Comparison of ENCODE assay signal across 8 mouse cellular contexts in the genomic region with DNA sequence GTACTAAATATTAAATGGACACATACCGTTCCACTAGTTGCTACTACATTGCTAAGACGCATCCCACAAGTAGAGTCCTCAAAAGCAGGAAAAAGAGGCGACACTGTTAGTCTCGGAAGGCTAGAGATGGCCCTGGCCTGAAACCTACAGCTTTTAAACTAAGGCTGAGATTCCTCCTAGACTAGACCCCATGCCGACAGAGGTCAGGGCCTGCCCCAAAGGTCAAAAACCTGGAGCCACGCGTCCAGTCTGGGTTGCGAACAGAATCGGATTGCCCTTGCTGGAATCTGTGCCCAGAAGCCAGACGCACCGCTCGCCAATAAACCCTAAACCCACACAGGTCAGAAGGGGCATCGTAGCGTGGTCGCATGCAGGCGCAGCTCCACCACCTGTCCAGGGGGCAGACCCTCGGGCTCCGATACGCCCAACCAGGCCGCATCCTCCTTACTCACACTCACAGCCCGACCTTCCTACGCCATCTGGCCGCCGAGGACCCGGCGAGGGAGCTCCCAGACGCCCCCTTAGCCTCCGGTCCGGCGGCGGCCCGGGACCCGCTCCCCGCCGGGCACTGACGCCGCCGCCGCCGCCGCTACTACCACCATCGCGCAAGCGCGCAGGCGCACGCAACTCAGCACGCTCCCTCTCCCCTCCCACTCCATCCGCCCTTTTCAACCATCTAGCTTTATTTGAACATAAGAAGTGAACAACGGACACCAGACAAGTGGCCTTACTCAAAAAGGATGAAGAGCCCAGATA. TPM values are rescaled to one million over a fixed set of nuclear protein-coding genes. Genes with fewer than 3 reads are reported as not detected.
DNase-seq lines count a peak whose midpoint lies in the region; ATAC-seq and TF ChIP-seq lines count a peak whose summit lies in the region.

Gene Zfp106, minus strand, starts transcription at position 609 of the 756 bp plus-strand sequence.

- TF ChIP-seq RAD21 in MEL (IDR thresholded peaks at IDR 0.05; ENCODE audit: low read depth, low read length), result no peak

- H3K4me2 ChIP-seq in forebrain, postnatal 0 days (ENCODE audit: low read depth), result peak within 1 kb of the TSS; percentile 73
- peak within 1 kb of the TSS; percentile 69 for H3K4me2 ChIP-seq in lung, embryonic 16.5 days (ENCODE audit: low read depth, low read length)

- ATAC-seq in forebrain, postnatal 0 days, result peak; percentile 93
- peak; percentile 79 for ATAC-seq in lung, embryonic 16.5 days (ENCODE audit: low read depth)

- TF ChIP-seq CTCF in MEL (IDR thresholded peaks at IDR 0.05 in 2 of 3, conservative IDR thresholded peaks at IDR 0.05 in 1 of 3; ENCODE audit: control insufficient read depth in 1 of 3, insufficient read depth in 1 of 3, low read depth in 2 of 3, low read length in 3 of 3, poor library complexity in 1 of 3, severe bottlenecking in 1 of 3), result no peak
- no peak for TF ChIP-seq CTCF in cerebellum, adult 2 months (IDR thresholded peaks at IDR 0.05; ENCODE audit: borderline replicate concordance, insufficient read depth, low read depth, low read length)
- no peak; the same call in 1 of the 2 replicates for TF ChIP-seq CTCF in forebrain, postnatal 0 days (IDR thresholded peaks at IDR 0.05; ENCODE audit: low read depth)

- TF ChIP-seq POLR2A in MEL (IDR thresholded peaks at IDR 0.05; ENCODE audit: control insufficient read depth in 1 of 2, insufficient read depth in 1 of 2, low read depth in 1 of 2, low read length in 2 of 2, poor library complexity in 1 of 2), result peak; percentile 81 to 91
- TF ChIP-seq POLR2A in cerebellum, adult 2 months (IDR thresholded peaks at IDR 0.05; ENCODE audit: borderline replicate concordance, insufficient read depth, low read length), result peak; percentile 65

- WGBS in cerebellum, adult 2 months, result under 1% methylated on average over 50 of the region's 50 CpGs
- under 1% methylated on average over 49 of the region's 50 CpGs for WGBS in forebrain, postnatal 0 days
- WGBS in lung, embryonic 16.5 days, result under 1% methylated on average over 41 of the region's 50 CpGs

- DNase-seq in MEL (ENCODE audit: low read depth, low spot score), result peak; percentile 95
- DNase-seq in cerebellum, adult 2 months, result peak; percentile 89 to 91
- DNase-seq in forebrain, postnatal 0 days, result peak; percentile 92
- DNase-seq in heart, postnatal 4 days, result peak; percentile 88
- peak; percentile 73 for DNase-seq in layer of hippocampus, adult 9-10 months (ENCODE audit: low spot score)
- peak; percentile 68 for DNase-seq in ovary, postnatal 10 days (ENCODE audit: low spot score)
- DNase-seq in thymus, postnatal 10 days (ENCODE audit: low spot score in 2 of 2), result peak; percentile 79 to 86

- H3K9me3 ChIP-seq in MEL (replicated peaks; ENCODE audit: insufficient read depth, low read length), result no peaks in the 10 kb centered on the region
- H3K9me3 ChIP-seq in forebrain, postnatal 0 days (ENCODE audit: low read length), result no peaks in the 10 kb centered on the region
- H3K9me3 ChIP-seq in lung, embryonic 16.5 days (ENCODE audit: control insufficient read depth, low read length), result no peaks in the 10 kb centered on the region

- H3K4me1 ChIP-seq in MEL (ENCODE audit: control insufficient read depth in 1 of 2, insufficient read depth in 2 of 2, low read length in 2 of 2), result peaks cover 14 to 23% of the 10 kb centered on the region in 2 experiments
- H3K4me1 ChIP-seq in cerebellum, adult 2 months (ENCODE audit: control insufficient read depth, insufficient read depth, low read length), result no peaks in the 10 kb centered on the region; the same call in 1 of the 2 replicates
- peaks cover 7% of the 10 kb centered on the region; the same call in 1 of the 2 replicates for H3K4me1 ChIP-seq in forebrain, postnatal 0 days (ENCODE audit: insufficient read depth)
- peaks cover 8% of the 10 kb centered on the region for H3K4me1 ChIP-seq in lung, embryonic 16.5 days (replicated peaks; ENCODE audit: control insufficient read depth, insufficient read depth, low read length)

- peaks cover 52% of the 10 kb centered on the region for H3K79me2 ChIP-seq in MEL (ENCODE audit: control insufficient read depth, insufficient read depth, low read length, poor library complexity)

- no peaks in the 10 kb centered on the region for H3K27me3 ChIP-seq in MEL (ENCODE audit: control insufficient read depth in 1 of 2, insufficient read depth in 2 of 2, low read length in 2 of 2)
- no peaks in the 10 kb centered on the region for H3K27me3 ChIP-seq in cerebellum, adult 2 months (ENCODE audit: control insufficient read depth, insufficient read depth, low read length)
- H3K27me3 ChIP-seq in forebrain, postnatal 0 days (ENCODE audit: insufficient read depth, low read length), result no peaks in the 10 kb centered on the region
- H3K27me3 ChIP-seq in lung, embryonic 16.5 days (ENCODE audit: control insufficient read depth, insufficient read depth, low read depth, low read length), result no peaks in the 10 kb centered on the region

- H3K36me3 ChIP-seq in MEL (ENCODE audit: control insufficient read depth in 1 of 2, insufficient read depth in 2 of 2, low read length in 2 of 2), result peaks cover 2 to 49% of the 10 kb centered on the region in 2 experiments; a peak in 3 of 4 replicates
- no peaks in the 10 kb centered on the region for H3K36me3 ChIP-seq in forebrain, postnatal 0 days (ENCODE audit: insufficient read depth)
- no peaks in the 10 kb centered on the region for H3K36me3 ChIP-seq in lung, embryonic 16.5 days (ENCODE audit: control insufficient read depth, insufficient read depth, low read length)

- peak within 1 kb of the TSS; percentile 97 for H3K9ac ChIP-seq in MEL (ENCODE audit: control insufficient read depth, low read depth, low read length, poor library complexity, severe bottlenecking)
- peak within 1 kb of the TSS; percentile 97 for H3K9ac ChIP-seq in forebrain, postnatal 0 days
- peak within 1 kb of the TSS; percentile 80 for H3K9ac ChIP-seq in lung, embryonic 16.5 days (ENCODE audit: low read length)

- peak in 1 of 2 experiments; percentile 55; a peak in 2 of 4 replicates for TF ChIP-seq EP300 in MEL (IDR thresholded peaks at IDR 0.05; ENCODE audit: low read depth in 1 of 2, low read length in 2 of 2)

- peak within 1 kb of the TSS; percentile 91 for H3K27ac ChIP-seq in MEL (ENCODE audit: control insufficient read depth, low read depth, low read length)
- H3K27ac ChIP-seq in cerebellum, adult 2 months (ENCODE audit: insufficient read depth, low read length), result peak within 1 kb of the TSS; percentile 87
- H3K27ac ChIP-seq in forebrain, postnatal 0 days (ENCODE audit: low read depth, low read length), result peak within 1 kb of the TSS; percentile 62
- peak within 1 kb of the TSS; percentile 51 for H3K27ac ChIP-seq in lung, embryonic 16.5 days (ENCODE audit: low read length)

- H3K4me3 ChIP-seq in MEL (ENCODE audit: control insufficient read depth in 1 of 2, insufficient read depth in 1 of 2, low read depth in 2 of 2, low read length in 2 of 2), result peak within 1 kb of the TSS; percentile 88 to 97
- peak within 1 kb of the TSS; percentile 95 for H3K4me3 ChIP-seq in cerebellum, adult 2 months (replicated peaks; ENCODE audit: insufficient read depth, low read depth, low read length)
- peak within 1 kb of the TSS; percentile 95 for H3K4me3 ChIP-seq in forebrain, postnatal 0 days (ENCODE audit: low read depth, low read length)
- H3K4me3 ChIP-seq in lung, embryonic 16.5 days (ENCODE audit: low read length), result peak within 1 kb of the TSS; percentile 79

TF ChIP-seq in MEL, 35 proteins besides CTCF, POLR2A, EP300 and RAD21 (continues in another document):
- TF ChIP-seq MAX (IDR thresholded peaks at IDR 0.05; ENCODE audit: low read length), result peak; percentile 50; the same call in 1 of the 2 replicates
- TF ChIP-seq CHD2 (IDR thresholded peaks at IDR 0.05; ENCODE audit: low read length), result no peak
- no peak for TF ChIP-seq RCOR1 (IDR thresholded peaks at IDR 0.05; ENCODE audit: low read depth, low read length)
- TF ChIP-seq ZMIZ1 (IDR thresholded peaks at IDR 0.05; ENCODE audit: low read depth, low read length), result no peak
- TF ChIP-seq NELFE (IDR thresholded peaks at IDR 0.05; ENCODE audit: low read depth, low read length), result peak; percentile 76
- TF ChIP-seq ZKSCAN1 (IDR thresholded peaks at IDR 0.05; ENCODE audit: low read depth, low read length), result no peak
- TF ChIP-seq ZC3H11A (IDR thresholded peaks at IDR 0.05; ENCODE audit: low read depth, low read length), result no peak
- TF ChIP-seq BHLHE40 (IDR thresholded peaks at IDR 0.05; ENCODE audit: borderline replicate concordance, low read depth, low read length), result no peak
- peak; percentile 60; the same call in 1 of the 2 replicates for TF ChIP-seq MYB (IDR thresholded peaks at IDR 0.05; ENCODE audit: low read depth, low read length)
- TF ChIP-seq GATA1 (IDR thresholded peaks at IDR 0.05; ENCODE audit: low read depth, low read length), result 0 out of 2 replicates have a peak, but pooled peaks have one; percentile 16
- no peak for TF ChIP-seq JUND (IDR thresholded peaks at IDR 0.05; ENCODE audit: low read depth, low read length)
- peak; percentile 90 for TF ChIP-seq NRF1 (IDR thresholded peaks at IDR 0.05; ENCODE audit: insufficient read depth, low read depth, low read length, poor library complexity, severe bottlenecking)
- peak; percentile 71 for TF ChIP-seq TCF12 (IDR thresholded peaks at IDR 0.05; ENCODE audit: low read depth, low read length)
- no peak for TF ChIP-seq TAL1 (IDR thresholded peaks at IDR 0.05; ENCODE audit: low read length)
- TF ChIP-seq ETS1 (IDR thresholded peaks at IDR 0.05; ENCODE audit: low read depth, low read length), result peak; percentile 67
- peak; percentile 62; the same call in 1 of the 2 replicates for TF ChIP-seq KAT2A (conservative IDR thresholded peaks at IDR 0.05; ENCODE audit: low read depth, low read length)
- TF ChIP-seq HCFC1 (IDR thresholded peaks at IDR 0.05; ENCODE audit: low read depth, low read length), result peak; percentile 91
- no peak for TF ChIP-seq MAFK (IDR thresholded peaks at IDR 0.05; ENCODE audit: borderline replicate concordance, low read depth, low read length)
- 0 out of 2 replicates have a peak, but pooled peaks have one; percentile 35 for TF ChIP-seq USF1 (IDR thresholded peaks at IDR 0.05; ENCODE audit: low read depth, low read length)
- no peak for TF ChIP-seq POLR2AphosphoS5 (IDR thresholded peaks at IDR 0.05; ENCODE audit: borderline replicate concordance, low read depth, low read length)
- peak; percentile 98 for TF ChIP-seq MAZ (IDR thresholded peaks at IDR 0.05; ENCODE audit: low read depth, low read length)

RNA-seq across cellular contexts. Expression of gene Zfp106, which starts in this region (rescaled TPM):
- 63.9 and 78.8 TPM in 2 replicates for total RNA-seq in MEL (2012; rRNA removed)
- 100 to 1,000 TPM in 1 of 2 experiments, 10 to 100 TPM in 1; 80.6 to 130 TPM for polyA plus RNA-seq in MEL (2012; ENCODE audit: insufficient read depth in 1 of 2, insufficient read length in 2 of 2, low read depth in 1 of 2, low replicate concordance in 2 of 2, missing spikeins in 1 of 2)
- 66.0 and 66.3 TPM in 2 replicates for polyA plus RNA-seq in cerebellum, adult 2 months (2012; rRNA removed)
- 59.6 and 70.5 TPM in 2 replicates for total RNA-seq in forebrain, postnatal 0 days (2014; rRNA removed)
- 26.7 and 40.4 TPM in 2 replicates for polyA plus RNA-seq in forebrain, postnatal 0 days (2015; fragmentation: Nextera tagmentation; extraction: Ambion mirVana)
- 100 to 1,000 TPM; 154 to 160 TPM for total RNA-seq in heart, postnatal 4 days (2021)
- polyA plus RNA-seq in lung, embryonic 16.5 days (2015; fragmentation: Nextera tagmentation; extraction: Ambion mirVana), result 37.4 and 45.1 TPM in 2 replicates

Comparison
In these comparisons a context has a peak if more than half of its experiments do, and no peak if none do; other contexts are left out.
1. Peak in every context shown above with its lines: DNase-seq, ATAC-seq, H3K4me3 ChIP-seq and H3K27ac ChIP-seq.